Mouse (Mus musculus) left cerebral cortex, adult 8-10 months (tissue): Measurements from ENCODE around the gene Ptn. TPM values are rescaled to one million over a fixed set of nuclear protein-coding genes. Genes with fewer than 3 reads are reported as not detected.
A peak's percentile ranks its signal among the peaks of the same experiment; 100 is the strongest.

Experiments used
- DNase-seq, 2 experiments: peaks; one replicate each; pipeline ENCODE4 v3.0.0; 2022; ENCODE audit warnings: low spot score in 2 of 2
- total RNA-seq, 4 experiments: library from RNA; stranded (reverse); gene quantifications; 2 replicates each; pipeline ENCODE4 v1.2.4; 2022

Ptn gene
- total RNA-seq, 4 experiments from 2014 or later = 297 to 351 (median 316) TPM

DNA sequence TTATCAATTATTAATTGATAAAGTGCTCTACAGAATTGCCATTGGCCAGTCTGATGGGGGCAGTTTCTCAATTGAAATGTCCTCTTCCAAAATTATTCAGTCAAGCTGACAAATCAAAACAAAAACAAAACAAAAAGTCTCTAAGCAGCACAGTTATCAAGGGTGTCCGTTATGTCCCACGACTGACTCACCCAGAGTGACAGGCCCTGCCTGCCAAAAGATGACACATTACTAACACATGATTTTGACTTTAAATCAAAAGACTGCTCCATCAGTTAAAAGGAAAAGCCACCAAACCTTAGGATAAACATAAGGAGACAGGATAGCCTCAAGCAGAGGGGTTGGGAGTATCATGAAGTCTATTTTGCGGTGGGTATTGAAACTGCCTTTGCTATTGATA, 6.6 kb upstream of the Ptn start:
- DNase-seq = no peak

DNA sequence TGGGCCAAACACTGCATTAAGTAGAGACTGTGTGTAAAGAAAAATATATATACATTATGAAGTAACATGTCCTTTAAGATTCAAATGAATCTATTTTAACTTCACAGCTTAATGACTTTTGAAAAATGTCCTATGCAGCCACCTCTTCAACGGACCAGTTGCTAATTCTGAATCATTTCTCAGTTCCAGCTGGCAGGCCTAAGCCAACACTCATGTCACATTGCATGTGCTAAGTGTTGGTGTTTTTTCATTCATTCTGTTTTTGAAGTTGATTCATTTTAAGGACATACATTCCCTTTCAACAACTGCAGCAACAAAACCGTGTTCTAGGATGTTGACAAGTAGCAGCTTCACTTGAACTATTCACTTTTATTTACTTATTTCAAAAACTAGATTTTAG, 6.0 kb upstream of the Ptn start:
- no peak for DNase-seq

DNA sequence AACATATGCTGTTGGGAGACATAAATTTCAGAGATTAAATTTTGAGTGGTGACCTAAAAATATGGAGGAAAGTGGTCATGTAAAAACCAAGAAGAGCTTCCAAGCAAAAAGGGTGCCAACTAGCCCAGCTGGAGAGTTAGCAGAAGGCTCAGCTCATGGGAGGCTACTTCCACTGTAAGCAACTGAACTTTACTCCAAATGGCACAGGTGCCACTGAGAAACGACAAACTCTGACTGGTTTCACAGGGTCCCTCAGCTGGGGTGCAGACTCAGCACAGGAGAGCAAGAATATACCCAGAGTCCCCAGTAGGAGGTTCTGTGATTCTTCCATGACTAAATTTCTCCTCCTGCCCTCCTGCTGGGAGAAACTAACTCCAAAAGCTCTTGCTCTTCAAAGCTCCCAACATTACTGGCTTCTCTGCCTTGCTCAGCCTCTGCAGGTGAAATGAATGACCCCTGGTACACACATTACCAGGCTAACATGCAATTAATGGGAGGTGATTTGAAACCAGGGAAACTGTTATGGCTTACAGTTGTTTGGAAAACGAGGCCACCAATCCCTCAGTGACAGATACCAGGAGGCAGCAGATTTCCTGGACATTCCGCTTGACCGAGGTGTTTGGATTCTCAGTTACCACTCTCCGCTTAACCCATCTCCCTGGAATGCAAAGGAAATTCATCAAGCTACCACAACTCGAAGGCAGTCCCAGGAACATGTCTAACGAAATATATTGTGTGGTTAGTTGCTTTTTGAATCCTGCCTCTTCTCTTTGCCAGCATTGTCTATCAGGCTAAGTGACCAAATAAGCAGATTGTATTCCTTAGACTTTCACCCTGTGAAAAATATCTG, 2.9 kb upstream of the Ptn start:
- DNase-seq = no peak

DNA sequence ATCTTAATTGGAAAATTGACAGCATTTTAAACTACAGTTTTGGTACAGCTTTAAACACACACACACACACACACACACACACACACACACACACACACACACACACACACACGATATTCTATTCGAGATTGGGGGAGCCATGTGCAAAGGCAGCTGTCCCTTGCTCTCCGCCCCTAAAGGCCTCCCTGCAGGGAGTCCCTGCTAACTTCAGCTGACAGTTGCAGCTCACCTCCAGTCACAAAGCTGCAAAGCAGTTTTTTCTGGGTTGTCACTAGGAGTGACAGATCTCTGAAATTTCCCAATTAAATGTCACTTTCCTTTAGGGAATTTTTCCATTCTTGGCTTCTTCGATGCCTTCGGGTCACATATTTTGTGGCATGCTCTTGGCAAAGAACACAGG, 428 bp upstream of the Ptn start:
- no peak for DNase-seq

DNA sequence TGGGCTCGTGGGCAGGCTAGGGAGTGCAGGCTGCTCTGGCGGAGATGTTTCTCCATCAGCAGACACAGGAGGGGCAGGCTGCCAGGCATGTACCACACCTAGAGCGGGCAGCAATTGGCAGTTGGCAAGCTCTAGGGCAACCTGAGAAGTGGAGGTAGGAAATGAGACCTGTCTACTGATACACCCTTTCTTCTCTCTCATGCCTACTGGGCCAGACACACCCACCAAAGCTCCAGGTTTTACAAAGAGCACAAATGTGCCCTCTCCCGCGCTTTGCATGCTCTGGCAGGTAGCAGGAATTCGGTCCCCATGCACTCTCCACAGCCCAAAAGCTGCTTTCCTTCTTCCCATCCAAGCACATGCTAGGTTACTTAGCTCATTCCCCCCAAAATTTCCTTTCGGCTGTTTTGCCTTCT, 701 bp downstream of the Ptn start:
- peak; percentile 49 to 54 for DNase-seq

DNA sequence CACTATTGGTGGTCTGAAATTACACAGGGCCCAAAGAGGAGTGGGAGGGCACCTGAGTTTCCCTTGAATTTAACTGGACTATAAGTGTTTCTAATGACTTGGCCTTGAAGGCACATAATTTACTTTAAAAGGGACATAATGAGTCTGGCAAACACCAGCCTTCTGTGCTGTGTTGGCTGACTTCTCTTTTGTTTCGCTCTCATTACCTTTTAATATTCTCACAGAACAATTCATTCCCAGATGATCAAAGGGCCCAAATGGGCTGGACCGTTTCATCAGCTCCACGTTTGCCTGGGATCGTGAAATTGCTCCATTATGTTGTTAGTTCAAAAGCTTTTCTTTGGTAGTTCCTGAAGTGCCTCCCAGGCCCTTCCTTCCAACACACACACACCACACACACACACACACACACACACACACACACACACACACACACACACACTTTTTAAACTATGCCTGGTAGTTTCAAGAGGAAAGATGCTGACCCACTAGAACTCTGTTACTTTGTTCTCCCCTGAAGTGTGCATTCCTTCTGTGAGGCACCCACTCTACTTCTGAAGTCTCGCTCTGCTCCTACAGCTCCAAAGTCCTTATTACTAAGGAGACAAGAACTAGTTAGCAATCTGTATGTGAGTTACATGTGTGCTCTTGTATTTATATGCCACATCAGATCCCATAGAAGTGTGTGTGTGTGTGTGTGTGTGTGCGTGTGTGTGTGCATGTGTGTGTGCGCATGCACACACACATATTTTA, 1.5 kb downstream of the Ptn start:
- no peak for DNase-seq

DNA sequence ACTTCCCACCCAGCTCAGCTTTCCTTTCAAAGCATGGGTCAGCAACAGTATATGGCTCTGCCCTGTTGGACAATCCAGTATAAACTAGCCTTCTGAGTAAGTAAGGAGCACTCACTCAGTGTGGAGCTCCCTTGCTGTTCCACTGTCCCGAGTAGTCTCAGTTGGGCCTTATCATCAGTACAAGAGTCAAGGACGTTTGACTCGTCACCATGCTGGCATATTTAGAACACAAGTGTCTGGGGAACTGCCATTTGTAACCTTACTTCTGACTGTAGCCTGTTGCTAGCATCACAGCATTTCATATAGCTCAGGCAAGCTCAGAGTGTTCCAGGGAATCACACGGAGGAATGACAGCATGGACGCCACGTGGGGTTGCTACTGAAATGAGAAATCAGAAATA, 3.1 kb downstream of the Ptn start:
- no peak for DNase-seq

DNA sequence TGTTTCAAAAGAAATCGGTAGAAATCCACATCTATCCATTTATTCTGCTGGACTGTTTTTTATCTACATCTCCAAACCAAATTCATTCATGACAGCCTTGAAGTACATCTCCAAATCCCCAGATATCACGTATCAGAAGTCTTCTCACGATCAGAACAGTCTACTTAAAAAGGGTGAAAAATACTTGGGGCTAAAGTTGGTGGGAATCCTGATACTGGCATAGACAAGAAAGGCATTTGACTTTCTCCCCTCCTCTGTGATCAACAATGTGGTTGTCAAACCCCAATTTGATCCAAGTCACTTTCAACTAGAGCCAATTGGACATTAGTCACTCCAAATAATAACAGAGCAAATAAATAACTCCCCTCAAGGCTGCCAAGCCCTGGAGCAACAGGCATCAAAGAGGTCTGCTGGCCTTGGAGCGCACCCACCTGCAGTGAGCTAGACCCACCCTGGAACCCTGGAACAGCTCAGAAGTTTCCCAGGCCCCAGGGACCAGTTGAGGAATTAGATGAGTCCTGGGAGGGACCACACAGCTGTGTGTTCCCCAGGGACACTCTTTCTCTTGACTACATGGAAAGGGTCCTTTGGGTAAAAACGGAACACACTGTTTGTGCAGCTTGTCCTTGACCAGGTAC, 9.6 kb downstream of the Ptn start:
- DNase-seq = no peak

DNA sequence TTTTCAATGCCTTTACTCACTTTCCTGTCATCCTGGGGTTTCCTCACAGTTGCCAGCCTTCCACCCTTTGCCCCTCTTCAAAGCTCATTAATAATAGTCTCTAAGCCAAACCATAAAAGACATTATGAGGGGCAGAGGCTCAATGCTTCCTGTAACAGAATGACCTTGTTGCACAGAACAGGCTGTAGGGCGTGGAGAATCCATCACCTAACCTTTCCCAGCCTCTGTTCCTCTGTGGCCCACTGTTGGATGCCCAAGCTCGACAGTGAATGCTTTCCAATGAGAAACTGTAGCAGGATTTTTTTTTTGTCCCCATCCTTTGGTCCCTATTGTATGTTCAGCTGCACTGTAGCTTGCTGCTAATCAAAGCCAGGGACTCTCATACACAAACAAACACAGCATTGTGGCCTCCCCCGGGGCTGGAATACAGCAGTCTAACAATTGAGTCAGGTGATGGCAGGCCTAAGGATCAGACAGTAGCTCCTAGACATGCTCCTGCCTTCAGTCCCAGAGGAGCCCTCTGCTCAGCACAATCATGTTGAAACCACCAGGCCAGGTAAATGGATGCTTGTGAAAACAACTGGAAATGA, 12.9 kb downstream of the Ptn start:
- no peak for DNase-seq

DNA sequence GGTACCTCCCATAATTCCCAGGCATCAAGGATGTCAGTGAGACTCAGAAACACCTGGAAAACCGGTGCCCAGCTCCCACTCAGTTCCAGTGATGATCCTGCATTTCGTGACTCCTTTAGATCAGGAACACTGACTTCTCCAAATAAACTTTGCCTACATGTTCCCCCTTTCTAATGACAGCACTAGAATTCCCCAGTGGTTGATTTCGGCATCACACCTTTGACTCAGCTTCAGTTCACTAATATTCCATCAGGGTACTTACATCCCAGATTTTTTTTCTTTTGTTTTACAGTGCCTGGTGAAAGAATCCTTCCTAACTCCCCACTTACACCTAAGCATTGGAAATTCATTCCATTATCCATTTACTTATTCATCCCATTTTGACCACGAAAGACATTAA, 15.5 kb downstream of the Ptn start:
- no peak for DNase-seq

DNA sequence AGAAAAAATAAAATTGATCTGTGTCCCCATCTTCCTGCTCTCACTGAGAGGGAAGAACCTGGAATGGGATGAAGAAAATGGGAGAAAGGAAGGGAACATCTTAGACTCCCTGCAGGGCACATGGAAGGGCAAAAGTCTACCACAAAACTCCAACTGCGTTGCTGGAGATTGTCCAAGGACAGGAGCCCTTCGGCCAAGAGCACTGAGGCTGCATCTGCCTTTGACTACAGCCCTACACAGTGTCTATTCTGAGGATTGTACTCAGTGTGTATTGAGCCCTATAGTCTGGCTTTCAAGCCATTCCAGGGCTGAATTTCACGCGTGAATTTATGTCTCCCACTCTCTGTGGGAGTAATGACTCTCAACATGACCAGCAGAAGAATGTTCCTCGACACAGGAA, 16.2 kb downstream of the Ptn start:
- DNase-seq = no peak

DNA sequence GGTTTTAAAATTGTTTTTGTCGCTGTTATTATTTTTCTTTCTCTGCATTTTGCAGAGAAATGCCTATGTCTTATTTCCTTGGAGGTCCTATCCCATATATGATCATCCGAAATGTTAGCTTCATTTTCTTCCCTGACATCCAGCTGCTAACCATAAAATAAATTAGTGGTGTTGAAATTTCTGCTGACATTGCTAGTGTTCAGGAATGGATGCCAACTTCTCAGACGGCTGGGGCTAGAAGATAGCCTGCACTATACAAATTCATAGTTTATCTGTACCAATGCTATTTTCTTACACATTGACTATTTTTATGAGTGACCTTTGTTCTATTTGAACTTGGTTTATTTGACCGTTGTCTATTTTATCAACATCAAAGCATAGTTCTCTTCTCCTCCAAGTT, 20.8 kb downstream of the Ptn start:
- DNase-seq = no peak

DNA sequence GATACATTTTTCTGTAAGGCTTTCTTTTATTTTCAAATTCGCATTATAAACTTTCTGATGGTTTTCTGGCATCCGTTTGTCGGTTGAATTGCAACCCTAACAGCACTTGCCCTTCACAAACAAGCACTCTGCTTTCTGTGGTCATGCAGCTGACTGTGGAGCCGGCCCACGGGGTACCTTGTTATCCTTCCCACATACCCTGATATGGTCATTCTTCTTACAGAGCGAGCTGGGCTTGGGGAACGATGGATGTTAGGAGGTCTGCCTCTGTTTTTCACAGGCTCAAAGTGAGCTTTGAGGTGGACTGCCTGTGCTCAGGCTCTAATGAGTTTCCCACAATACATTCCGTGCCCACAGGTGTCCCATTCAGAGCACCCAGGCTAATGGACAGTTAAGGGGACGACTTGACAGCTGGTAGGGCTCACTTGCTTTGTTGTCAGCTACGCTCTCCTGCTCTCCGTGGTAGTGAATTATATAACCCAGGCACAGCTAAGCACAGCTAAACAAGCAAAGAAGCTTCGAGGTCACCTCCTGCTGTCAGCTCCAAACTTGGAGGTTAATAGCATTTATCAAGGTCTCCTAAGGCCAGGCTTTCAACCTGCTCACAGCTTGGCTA, 21.3 kb downstream of the Ptn start:
- no peak for DNase-seq

DNA sequence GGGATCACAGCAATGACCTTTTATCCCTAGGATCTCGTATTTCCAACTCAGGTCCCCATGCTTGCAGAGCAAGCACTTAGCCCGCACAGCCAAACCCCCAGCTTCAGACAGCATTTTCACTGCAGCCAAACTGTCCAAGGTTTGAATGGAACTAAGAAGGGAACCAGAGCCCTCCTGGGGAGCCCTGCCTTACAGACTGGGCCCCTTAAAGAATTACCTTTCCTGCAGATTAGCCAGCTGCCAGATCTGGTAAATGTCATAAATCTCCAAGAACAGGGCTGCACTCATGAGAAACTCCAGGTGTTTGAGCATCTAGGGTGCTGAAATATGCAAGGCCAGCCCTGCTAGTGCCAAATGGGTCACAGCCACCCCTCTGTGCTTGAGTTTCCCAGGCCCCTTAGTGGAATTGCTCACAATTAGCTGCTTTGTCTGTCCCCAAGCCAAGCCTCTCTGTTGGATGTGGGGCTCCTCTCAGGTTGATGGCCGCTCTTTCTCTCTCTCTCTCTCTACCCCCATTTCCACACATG, 25.3 kb downstream of the Ptn start:
- DNase-seq = peak in 1 of 2 experiments; percentile 53

DNA sequence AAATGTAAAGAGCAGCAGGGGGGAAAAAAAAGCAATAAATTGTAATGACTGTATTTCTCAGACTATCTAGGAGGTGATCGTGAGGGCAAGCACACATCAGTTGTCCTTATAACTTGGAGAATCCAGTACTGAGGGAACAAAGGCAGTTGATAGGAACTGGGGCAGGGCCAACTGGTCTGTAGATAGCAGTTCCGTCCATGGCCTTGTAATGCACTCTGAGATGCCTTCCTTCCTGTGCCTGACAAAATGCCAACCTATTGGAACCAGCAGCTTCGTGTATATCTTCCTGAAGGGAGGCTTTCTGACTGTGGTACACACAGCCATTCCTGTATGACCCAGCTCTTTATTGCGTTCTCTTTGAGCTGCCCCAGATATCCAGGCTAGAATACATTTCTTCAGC, 27.5 kb downstream of the Ptn start:
- no peak for DNase-seq

DNA sequence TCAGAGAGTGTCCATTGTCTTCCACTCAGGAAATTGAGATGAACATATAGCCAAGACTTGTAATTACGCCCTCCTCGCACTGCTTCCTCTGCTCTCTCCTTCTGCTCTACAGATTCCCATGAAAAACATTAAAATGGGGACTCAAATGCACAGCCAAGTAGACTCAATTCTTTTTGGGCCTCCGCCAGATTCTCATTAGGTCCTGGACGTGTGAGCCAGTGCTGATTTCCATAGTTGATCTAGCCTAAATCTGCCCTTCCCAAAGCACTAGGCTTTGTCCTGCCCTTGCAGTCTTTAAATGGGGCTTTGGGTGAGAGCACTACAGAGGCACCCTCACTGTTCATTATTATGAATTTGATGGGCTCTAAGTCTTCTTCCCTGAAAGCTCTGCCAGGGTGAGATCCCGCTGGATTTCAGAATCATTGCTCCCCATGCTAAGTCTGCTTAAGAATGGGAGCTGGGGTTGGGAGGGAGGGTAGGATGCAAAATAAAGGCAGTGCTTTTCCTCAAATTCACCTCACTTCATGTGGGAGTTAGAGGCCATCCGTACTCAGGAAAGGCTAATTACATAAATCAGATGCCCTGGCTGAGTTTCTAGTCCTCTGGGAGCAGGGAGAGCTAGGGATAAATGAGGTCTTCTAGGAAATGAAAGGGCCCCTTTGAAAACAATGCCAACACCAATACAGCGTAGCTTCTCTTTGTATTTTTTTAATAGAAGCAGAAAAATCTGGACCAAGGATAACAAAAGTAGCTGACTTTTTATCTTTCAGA, 32.3 kb downstream of the Ptn start:
- no peak for DNase-seq

DNA sequence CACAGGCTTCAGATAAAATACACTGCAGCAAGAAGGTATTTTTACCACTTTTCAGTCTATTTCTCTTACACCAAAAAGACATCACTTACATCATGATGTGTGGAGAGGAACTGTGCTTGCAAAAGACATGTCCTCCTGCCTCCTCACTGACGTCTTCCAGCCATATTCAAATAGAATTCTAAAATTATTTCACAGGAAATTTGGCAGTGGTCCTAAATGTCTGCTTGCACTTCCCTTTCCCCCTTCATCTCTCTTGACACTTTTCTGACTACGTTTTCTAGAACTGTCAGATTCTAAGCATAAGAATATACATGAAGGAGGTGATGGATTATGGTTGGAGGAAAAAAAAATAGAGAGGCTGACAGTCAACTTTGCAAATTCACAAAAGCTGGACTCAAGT, 33.0 kb downstream of the Ptn start:
- no peak for DNase-seq

DNA sequence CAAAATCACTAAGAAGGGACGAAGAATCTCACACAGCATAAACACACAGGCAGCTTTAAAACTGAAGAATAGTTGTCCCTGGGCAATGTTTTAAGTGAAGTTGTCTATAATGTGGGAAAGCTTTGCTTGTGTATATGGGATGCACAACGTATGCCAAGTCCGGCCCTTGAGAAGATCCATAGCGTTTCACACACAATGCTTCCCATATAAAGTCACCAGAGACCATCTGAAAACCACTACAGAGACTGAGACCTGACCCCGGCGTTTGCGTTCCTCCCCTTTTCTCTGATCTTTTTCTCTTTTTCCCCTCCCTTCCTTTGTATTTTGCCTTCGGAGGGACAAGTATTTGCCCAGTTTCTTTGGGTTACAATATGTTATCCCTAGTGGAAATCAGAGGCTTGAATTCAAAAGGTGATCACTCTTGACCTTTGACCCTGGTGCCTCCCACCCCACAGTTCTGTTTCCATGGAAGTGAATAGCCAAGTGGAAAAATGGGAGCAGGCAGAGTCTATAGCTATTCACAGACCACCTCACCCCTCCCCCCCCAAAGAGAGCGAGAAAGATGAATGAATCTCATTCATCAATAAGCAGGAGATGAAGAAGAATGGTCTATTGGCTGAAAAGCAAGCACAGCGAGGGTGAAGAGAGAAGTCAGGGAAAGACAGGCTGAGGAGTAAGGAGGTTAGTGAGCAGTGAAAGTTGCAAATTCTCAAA, 34.2 kb downstream of the Ptn start:
- no peak for DNase-seq

DNA sequence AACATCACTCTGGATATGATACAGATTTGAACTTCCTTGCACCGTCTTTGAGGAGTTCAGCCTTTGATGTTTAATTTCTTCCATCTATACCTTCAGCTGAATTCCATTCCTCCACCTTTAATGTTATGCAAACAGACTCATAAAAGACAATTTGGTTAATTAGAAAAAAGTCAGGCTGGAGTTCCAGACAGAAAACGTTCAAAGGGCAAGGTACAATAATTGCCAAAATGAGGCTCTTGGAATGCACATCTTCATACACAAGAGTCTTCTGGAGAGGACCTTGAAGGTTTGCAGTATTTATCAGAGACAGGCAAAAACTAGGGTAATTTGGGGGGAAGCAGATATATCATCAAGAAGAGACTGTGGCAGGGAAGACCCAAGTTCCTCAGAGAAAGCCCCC, 37.5 kb downstream of the Ptn start:
- no peak for DNase-seq

DNA sequence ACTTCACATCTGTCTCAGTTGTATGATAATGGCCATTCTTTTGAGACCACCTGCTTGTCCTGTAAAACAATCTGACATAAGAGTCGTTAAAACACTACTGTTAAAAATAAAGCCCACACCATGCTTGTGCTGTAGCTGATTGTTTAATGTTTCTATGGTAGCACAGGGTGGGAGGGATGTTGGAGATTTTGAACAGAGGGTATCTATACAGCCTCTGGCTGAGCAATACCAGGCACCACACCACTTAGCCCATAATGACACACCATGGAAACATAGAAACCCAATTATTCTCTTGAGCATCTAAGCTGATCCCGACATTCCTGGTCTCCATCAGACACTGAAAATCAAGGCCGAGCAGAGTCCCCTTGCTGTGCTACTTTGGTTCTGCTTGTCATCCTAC, 41.0 kb downstream of the Ptn start:
- DNase-seq = no peak
